Mouse (Mus musculus): ENCODE data around the gene Pappa.

The Pappa gene

GRCm38 (mm10) chr4:65333718-65334117 lies 209.7 kb downstream of the Pappa start:
- Histone ChIP-seq H3K4me3 (replicated peaks; ENCODE audit: low read length) (no peak overlapping the region), H3K9me3 (ENCODE audit: low read length) (no peaks in the 10 kb centered on the region), H3K4me1 (replicated peaks; ENCODE audit: low read depth, low read length) (no peaks in the 10 kb centered on the region), H3K36me3 (ENCODE audit: insufficient read depth, low read length) (no peaks in the 10 kb centered on the region), H3K27me3 (ENCODE audit: insufficient read depth, low read length) (no peaks in the 10 kb centered on the region)
- no peak for TF ChIP-seq POU5F1 (IDR thresholded peaks at IDR 0.05; ENCODE audit: borderline replicate concordance, low read length)
- TF ChIP-seq NANOG (IDR thresholded peaks at IDR 0.05; ENCODE audit: borderline replicate concordance, low read length), result no peak
- TF ChIP-seq CTCF (conservative IDR thresholded peaks at IDR 0.05; ENCODE audit: low read length), result no peak

- TF ChIP-seq CTCF (conservative IDR thresholded peaks at IDR 0.05; ENCODE audit: low read length) (no peak), NANOG (IDR thresholded peaks at IDR 0.05; ENCODE audit: borderline replicate concordance, low read length) (no peak), POU5F1 (IDR thresholded peaks at IDR 0.05; ENCODE audit: borderline replicate concordance, low read length) (no peak)
- Histone ChIP-seq H3K27me3 (ENCODE audit: insufficient read depth, low read length) (no peaks in the 10 kb centered on the region), H3K9me3 (ENCODE audit: low read length) (peaks cover 15% of the 10 kb centered on the region; the same call in 1 of the 2 replicates), H3K4me3 (replicated peaks; ENCODE audit: low read length) (no peak overlapping the region), H3K36me3 (ENCODE audit: insufficient read depth, low read length) (no peaks in the 10 kb centered on the region), H3K4me1 (replicated peaks; ENCODE audit: low read depth, low read length) (no peaks in the 10 kb centered on the region)
Measured at GRCm38 (mm10) chr4:65341766-65342165, 217.8 kb downstream of the Pappa start.

GRCm38 (mm10) chr4:65350521-65350920 lies 226.5 kb downstream of the Pappa start:
- Histone ChIP-seq H3K36me3 (ENCODE audit: insufficient read depth, low read length) (no peaks in the 10 kb centered on the region), H3K27me3 (ENCODE audit: insufficient read depth, low read length) (no peaks in the 10 kb centered on the region)
- TF ChIP-seq NANOG (IDR thresholded peaks at IDR 0.05; ENCODE audit: borderline replicate concordance, low read length) (no peak), POU5F1 (IDR thresholded peaks at IDR 0.05; ENCODE audit: borderline replicate concordance, low read length) (no peak), CTCF (conservative IDR thresholded peaks at IDR 0.05; ENCODE audit: low read length) (no peak)

GRCm38 (mm10) chr4:65354580-65354979 lies 230.6 kb downstream of the Pappa start:
- Histone ChIP-seq H3K9me3 (ENCODE audit: low read length) (no peaks in the 10 kb centered on the region), H3K27me3 (ENCODE audit: insufficient read depth, low read length) (no peaks in the 10 kb centered on the region), H3K4me3 (replicated peaks; ENCODE audit: low read length) (no peak overlapping the region), H3K4me1 (replicated peaks; ENCODE audit: low read depth, low read length) (no peaks in the 10 kb centered on the region), H3K36me3 (ENCODE audit: insufficient read depth, low read length) (no peaks in the 10 kb centered on the region)
- no peak for TF ChIP-seq CTCF (conservative IDR thresholded peaks at IDR 0.05; ENCODE audit: low read length)
- TF ChIP-seq NANOG (IDR thresholded peaks at IDR 0.05; ENCODE audit: borderline replicate concordance, low read length), result no peak

More at GRCm38 (mm10) chr4:65350521-65350920, 226.5 kb downstream of the Pappa start:
- H3K4me3 ChIP-seq (replicated peaks; ENCODE audit: low read length), result no peak overlapping the region
- no peaks in the 10 kb centered on the region for H3K9me3 ChIP-seq (ENCODE audit: low read length)
- H3K4me1 ChIP-seq (replicated peaks; ENCODE audit: low read depth, low read length), result no peaks in the 10 kb centered on the region

GRCm38 (mm10) chr4:65367135-65367534 lies 243.2 kb downstream of the Pappa start:
- Histone ChIP-seq H3K4me3 (replicated peaks; ENCODE audit: low read length) (no peak overlapping the region), H3K36me3 (ENCODE audit: insufficient read depth, low read length) (no peaks in the 10 kb centered on the region), H3K27me3 (ENCODE audit: insufficient read depth, low read length) (no peaks in the 10 kb centered on the region), H3K9me3 (ENCODE audit: low read length) (no peaks in the 10 kb centered on the region), H3K4me1 (replicated peaks; ENCODE audit: low read depth, low read length) (no peaks in the 10 kb centered on the region)
- TF ChIP-seq POU5F1 (IDR thresholded peaks at IDR 0.05; ENCODE audit: borderline replicate concordance, low read length) (no peak), CTCF (conservative IDR thresholded peaks at IDR 0.05; ENCODE audit: low read length) (no peak), NANOG (IDR thresholded peaks at IDR 0.05; ENCODE audit: borderline replicate concordance, low read length) (no peak)

GRCm38 (mm10) chr4:65372731-65373130 lies 248.8 kb downstream of the Pappa start:
- H3K27me3 ChIP-seq (ENCODE audit: insufficient read depth, low read length), result no peaks in the 10 kb centered on the region
- no peaks in the 10 kb centered on the region for H3K36me3 ChIP-seq (ENCODE audit: insufficient read depth, low read length)
- no peaks in the 10 kb centered on the region for H3K9me3 ChIP-seq (ENCODE audit: low read length)
- no peak for TF ChIP-seq NANOG (IDR thresholded peaks at IDR 0.05; ENCODE audit: borderline replicate concordance, low read length)
- no peak for TF ChIP-seq CTCF (conservative IDR thresholded peaks at IDR 0.05; ENCODE audit: low read length)
- no peak for TF ChIP-seq POU5F1 (IDR thresholded peaks at IDR 0.05; ENCODE audit: borderline replicate concordance, low read length)
- H3K4me1 ChIP-seq (replicated peaks; ENCODE audit: low read depth, low read length), result no peaks in the 10 kb centered on the region
- no peak overlapping the region for H3K4me3 ChIP-seq (replicated peaks; ENCODE audit: low read length)

GRCm38 (mm10) chr4:65373841-65374240 lies 249.9 kb downstream of the Pappa start:
- Histone ChIP-seq H3K36me3 (ENCODE audit: insufficient read depth, low read length) (no peaks in the 10 kb centered on the region), H3K9me3 (ENCODE audit: low read length) (no peaks in the 10 kb centered on the region), H3K27me3 (ENCODE audit: insufficient read depth, low read length) (no peaks in the 10 kb centered on the region), H3K4me1 (replicated peaks; ENCODE audit: low read depth, low read length) (no peaks in the 10 kb centered on the region), H3K4me3 (replicated peaks; ENCODE audit: low read length) (no peak overlapping the region)
- TF ChIP-seq POU5F1 (IDR thresholded peaks at IDR 0.05; ENCODE audit: borderline replicate concordance, low read length), result no peak
- no peak for TF ChIP-seq NANOG (IDR thresholded peaks at IDR 0.05; ENCODE audit: borderline replicate concordance, low read length)
- TF ChIP-seq CTCF (conservative IDR thresholded peaks at IDR 0.05; ENCODE audit: low read length), result no peak

GRCm38 (mm10) chr4:65376571-65376970 lies 252.6 kb downstream of the Pappa start:
- H3K9me3 ChIP-seq (ENCODE audit: low read length), result no peaks in the 10 kb centered on the region
- no peaks in the 10 kb centered on the region for H3K36me3 ChIP-seq (ENCODE audit: insufficient read depth, low read length)

GRCm38 (mm10) chr4:65379461-65379860 lies 255.5 kb downstream of the Pappa start:
- H3K4me1 ChIP-seq (replicated peaks; ENCODE audit: low read depth, low read length), result no peaks in the 10 kb centered on the region
- TF ChIP-seq CTCF (conservative IDR thresholded peaks at IDR 0.05; ENCODE audit: low read length), result no peak
- no peak overlapping the region for H3K4me3 ChIP-seq (replicated peaks; ENCODE audit: low read length)
- no peaks in the 10 kb centered on the region for H3K27me3 ChIP-seq (ENCODE audit: insufficient read depth, low read length)
- H3K36me3 ChIP-seq (ENCODE audit: insufficient read depth, low read length), result no peaks in the 10 kb centered on the region
- H3K9me3 ChIP-seq (ENCODE audit: low read length), result no peaks in the 10 kb centered on the region

More at GRCm38 (mm10) chr4:65376571-65376970, 252.6 kb downstream of the Pappa start:
- Histone ChIP-seq H3K4me1 (replicated peaks; ENCODE audit: low read depth, low read length) (no peaks in the 10 kb centered on the region), H3K4me3 (replicated peaks; ENCODE audit: low read length) (no peak overlapping the region), H3K27me3 (ENCODE audit: insufficient read depth, low read length) (no peaks in the 10 kb centered on the region)
- TF ChIP-seq POU5F1 (IDR thresholded peaks at IDR 0.05; ENCODE audit: borderline replicate concordance, low read length) (no peak), CTCF (conservative IDR thresholded peaks at IDR 0.05; ENCODE audit: low read length) (no peak), NANOG (IDR thresholded peaks at IDR 0.05; ENCODE audit: borderline replicate concordance, low read length) (no peak)

Measured in E14TG2a.4 (cell line).